ENCODE assay signal across 18 mouse cellular contexts in the genomic region with DNA sequence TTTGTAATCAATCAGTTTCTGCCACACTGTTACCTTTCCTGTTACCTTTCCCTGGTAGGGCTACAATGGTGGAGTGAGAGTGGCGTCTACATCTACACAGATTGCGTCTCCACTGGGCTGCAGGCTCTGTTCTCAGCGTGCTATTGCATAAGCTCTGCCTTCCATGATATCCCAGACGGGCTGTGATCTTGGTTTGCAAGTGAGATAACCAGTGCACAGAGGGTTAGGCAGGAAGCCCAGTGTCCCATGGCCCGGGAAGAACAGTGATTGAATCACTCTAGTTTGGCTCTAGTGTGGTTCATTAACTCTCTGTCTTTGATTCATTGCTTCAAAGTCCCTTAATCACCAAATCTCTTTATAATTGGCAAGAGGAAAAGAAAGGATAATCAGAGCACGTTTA.
A peak's percentile ranks its signal among the peaks of the same experiment; 100 is the strongest.
DNase-seq lines count a peak whose midpoint lies in the region; ATAC-seq and TF ChIP-seq lines count a peak whose summit lies in the region.
"Had no signal": no experiment of that assay in that cellular context is flagged by ENCODE, and none has a peak within 500 bp of the region (broad histone marks: within the 10 kb centered on the region; RNA-seq: fewer than 3 reads in every experiment).

No protein-coding gene starts in this region.

- DNase-seq in forebrain, embryonic 14.5 days (ENCODE audit: low spot score): peak; percentile 36
- DNase-seq in heart, adult 8-10 months (ENCODE audit: low spot score): peak; percentile 62
- no peak for DNase-seq in heart, postnatal 0 days (ENCODE audit: low spot score)
- DNase-seq in ovary, postnatal 10 days (ENCODE audit: low spot score): no peak
- DNase-seq: adrenal gland, postnatal 10 days; cerebellum, adult 11-12 months; cerebellum, adult 9-10 months; cerebellum, postnatal 25 days; gastrocnemius, postnatal 36 days; kidney, adult 2 months had no signal

- no peak for TF ChIP-seq EP300 in heart, postnatal 0 days (IDR thresholded peaks at IDR 0.05; ENCODE audit: low read depth)

- H3K27ac ChIP-seq in forebrain, embryonic 14.5 days (ENCODE audit: low read depth, low read length): no peak overlapping the region
- no peak overlapping the region for H3K27ac ChIP-seq in forebrain, embryonic 16.5 days (ENCODE audit: low read length)
- no peak overlapping the region for H3K27ac ChIP-seq in heart, embryonic 11.5 days (ENCODE audit: low read depth, low read length)
- peak overlapping the region; percentile 20 for H3K27ac ChIP-seq in heart, postnatal 0 days (ENCODE audit: low read depth)
- H3K27ac ChIP-seq: embryonic facial prominence, embryonic 13.5 days; forebrain, embryonic 13.5 days; hindbrain, embryonic 15.5 days had no signal

- H3K27me3 ChIP-seq in forebrain, embryonic 14.5 days (replicated peaks; ENCODE audit: control insufficient read depth, insufficient read depth, low read length): no peaks in the 10 kb centered on the region
- H3K27me3 ChIP-seq in forebrain, embryonic 16.5 days (replicated peaks; ENCODE audit: control insufficient read depth, insufficient read depth, low read length): no peaks in the 10 kb centered on the region
- H3K27me3 ChIP-seq in heart, embryonic 11.5 days (ENCODE audit: control insufficient read depth, insufficient read depth, low read length): no peaks in the 10 kb centered on the region
- no peaks in the 10 kb centered on the region for H3K27me3 ChIP-seq in heart, postnatal 0 days (ENCODE audit: control insufficient read depth, insufficient read depth, low read length)
- H3K27me3 ChIP-seq: embryonic facial prominence, embryonic 13.5 days; forebrain, embryonic 13.5 days; heart, embryonic 13.5 days; hindbrain, embryonic 15.5 days had no signal

- no peak for TF ChIP-seq CTCF in heart, postnatal 0 days (IDR thresholded peaks at IDR 0.05; ENCODE audit: low read depth)

- no peaks in the 10 kb centered on the region for H3K9me3 ChIP-seq in forebrain, embryonic 14.5 days (replicated peaks; ENCODE audit: control insufficient read depth, low read length)
- H3K9me3 ChIP-seq in forebrain, embryonic 16.5 days (ENCODE audit: control insufficient read depth, low read length): no peaks in the 10 kb centered on the region
- H3K9me3 ChIP-seq in heart, embryonic 11.5 days (replicated peaks; ENCODE audit: control insufficient read depth, low read length): no peaks in the 10 kb centered on the region
- no peaks in the 10 kb centered on the region for H3K9me3 ChIP-seq in heart, postnatal 0 days (replicated peaks; ENCODE audit: control insufficient read depth, low read length)
- H3K9me3 ChIP-seq: embryonic facial prominence, embryonic 13.5 days; forebrain, embryonic 13.5 days; heart, embryonic 13.5 days; hindbrain, embryonic 15.5 days had no signal

- H3K4me1 ChIP-seq in forebrain, embryonic 14.5 days (ENCODE audit: control insufficient read depth, insufficient read depth, low read length): no peaks in the 10 kb centered on the region
- no peaks in the 10 kb centered on the region for H3K4me1 ChIP-seq in forebrain, embryonic 16.5 days (replicated peaks; ENCODE audit: control insufficient read depth, insufficient read depth, low read length)
- H3K4me1 ChIP-seq in heart, embryonic 11.5 days (ENCODE audit: control insufficient read depth, insufficient read depth, low read length): peaks cover 11% of the 10 kb centered on the region
- peaks cover 10% of the 10 kb centered on the region for H3K4me1 ChIP-seq in heart, postnatal 0 days (ENCODE audit: control insufficient read depth, insufficient read depth)
- H3K4me1 ChIP-seq: embryonic facial prominence, embryonic 13.5 days; forebrain, embryonic 13.5 days; hindbrain, embryonic 15.5 days had no signal

- 46% methylated on average over 6 of the region's 6 CpGs for WGBS in forebrain, embryonic 14.5 days
- 43% methylated on average over 6 of the region's 6 CpGs for WGBS in forebrain, embryonic 16.5 days
- WGBS in heart, embryonic 11.5 days (ENCODE audit: insufficient replicate concordance): 46% methylated on average over 6 of the region's 6 CpGs
- 38% methylated on average over 6 of the region's 6 CpGs for WGBS in heart, postnatal 0 days

- no peak overlapping the region for H3K9ac ChIP-seq in forebrain, embryonic 14.5 days (ENCODE audit: low read length)
- no peak overlapping the region for H3K9ac ChIP-seq in forebrain, embryonic 16.5 days (replicated peaks; ENCODE audit: low read depth, low read length)
- H3K9ac ChIP-seq in heart, embryonic 11.5 days (ENCODE audit: low read depth, low read length): no peak overlapping the region
- no peak overlapping the region for H3K9ac ChIP-seq in heart, postnatal 0 days (replicated peaks; ENCODE audit: low read depth, low read length)
- H3K9ac ChIP-seq: embryonic facial prominence, embryonic 13.5 days; forebrain, embryonic 13.5 days; heart, embryonic 13.5 days; hindbrain, embryonic 15.5 days had no signal

- ATAC-seq in forebrain, embryonic 14.5 days: no peak
- no peak for ATAC-seq in forebrain, embryonic 16.5 days
- ATAC-seq in heart, embryonic 11.5 days (replicated peaks; ENCODE audit: insufficient number of reproducible peaks, low FRiP score, low TSS enrichment): no peak
- ATAC-seq in heart, postnatal 0 days (ENCODE audit: insufficient read depth, low read depth): no peak
- no peak for ATAC-seq in erythroblast, adult 5-6 weeks (replicated peaks; ENCODE audit: low FRiP score, poor library complexity, severe bottlenecking)
- ATAC-seq: forebrain, embryonic 13.5 days; intestine, embryonic 16.5 days had no signal

- H3K36me3 ChIP-seq in forebrain, embryonic 14.5 days (ENCODE audit: control insufficient read depth, insufficient read depth, low read length): no peaks in the 10 kb centered on the region
- no peaks in the 10 kb centered on the region for H3K36me3 ChIP-seq in forebrain, embryonic 16.5 days (ENCODE audit: control insufficient read depth, insufficient read depth)
- no peaks in the 10 kb centered on the region; the same call in 1 of the 2 replicates for H3K36me3 ChIP-seq in heart, embryonic 11.5 days (ENCODE audit: control insufficient read depth, insufficient read depth, low read length)
- H3K36me3 ChIP-seq in heart, postnatal 0 days (replicated peaks; ENCODE audit: control insufficient read depth, insufficient read depth, low read length): peaks cover 37% of the 10 kb centered on the region
- H3K36me3 ChIP-seq: embryonic facial prominence, embryonic 13.5 days; hindbrain, embryonic 15.5 days had no signal

- no peak overlapping the region for H3K4me2 ChIP-seq in forebrain, embryonic 14.5 days (ENCODE audit: low read length)
- H3K4me2 ChIP-seq in forebrain, embryonic 16.5 days (ENCODE audit: low read length): no peak overlapping the region
- no peak overlapping the region for H3K4me2 ChIP-seq in heart, embryonic 11.5 days
- H3K4me2 ChIP-seq in heart, postnatal 0 days (ENCODE audit: low read depth, low read length): no peak overlapping the region
- H3K4me2 ChIP-seq: embryonic facial prominence, embryonic 13.5 days; forebrain, embryonic 13.5 days; heart, embryonic 13.5 days; hindbrain, embryonic 15.5 days had no signal

- H3K4me3 ChIP-seq in forebrain, embryonic 14.5 days (ENCODE audit: low read depth, low read length): no peak overlapping the region
- H3K4me3 ChIP-seq in forebrain, embryonic 16.5 days (replicated peaks; ENCODE audit: low read length): no peak overlapping the region
- no peak overlapping the region for H3K4me3 ChIP-seq in heart, embryonic 11.5 days (ENCODE audit: low read depth, low read length)
- H3K4me3 ChIP-seq in heart, postnatal 0 days (ENCODE audit: low read depth, low read length): no peak overlapping the region
- H3K4me3 ChIP-seq: embryonic facial prominence, embryonic 13.5 days; forebrain, embryonic 13.5 days; heart, embryonic 13.5 days; hindbrain, embryonic 15.5 days had no signal

Comparison
In these comparisons a context has a peak if more than half of its experiments do, and no peak if none do; other contexts are left out.
1. DNase-seq: peak in forebrain, embryonic 14.5 days (single experiment) and heart, adult 8-10 months (single experiment); none in heart, postnatal 0 days (single experiment) and ovary, postnatal 10 days (single experiment).